Mouse (Mus musculus) testis, adult 2 months (tissue): ENCODE data around the gene Snap23.

Experiments used
- CTCF ChIP-seq: fragments of 200-500 bp; IDR thresholded peaks from 2 replicates; pipeline ENCODE4 v1.5.1; 2012; ENCODE audit warnings: low read depth, mild to moderate bottlenecking, inconsistent platforms, low read length, moderate library complexity; ENCODE audit not compliant: control insufficient read depth, insufficient read depth, insufficient replicate concordance
- POLR2A ChIP-seq: fragments of 200-500 bp; IDR thresholded peaks from 2 replicates; pipeline ENCODE4 v1.6.1; 2012; ENCODE audit warnings: low read depth, mild to moderate bottlenecking, inconsistent platforms, low read length, moderate library complexity; ENCODE audit not compliant: control insufficient read depth

- TF ChIP-seq CTCF (no peak), POLR2A (no peak)
Measured at GRCm38 (mm10) chr2:120631521-120631920, 64.0 kb downstream of the Snap23 start.
